Mouse (Mus musculus): ENCODE data around the gene Tomm6. TPM values are rescaled to one million over a fixed set of nuclear protein-coding genes. Genes with fewer than 3 reads are reported as not detected.

Gene Tomm6
- total and polyA plus RNA-seq, 2 experiments from 2014 or later, result 73.9 to 329 TPM

- ATAC-seq (peak; percentile 78), DNase-seq (peak; percentile 82)
- peak within 1 kb of the TSS; percentile 91 for H3K4me2 ChIP-seq (ENCODE audit: low read depth)
- H3K4me1 ChIP-seq (ENCODE audit: insufficient read depth), result 0 out of 2 replicates have a peak, but pooled peaks cover 13% of the 10 kb centered on the region
- H3K9ac ChIP-seq, result peak within 1 kb of the TSS; percentile 78
- H3K27me3 ChIP-seq (ENCODE audit: insufficient read depth, low read length), result no peaks in the 10 kb centered on the region
- 1% methylated on average over 54 of the region's 58 CpGs for WGBS
- H3K9me3 ChIP-seq (ENCODE audit: low read length), result no peaks in the 10 kb centered on the region
- H3K4me3 ChIP-seq (ENCODE audit: low read depth, low read length), result peak within 1 kb of the TSS; percentile 63
- peaks cover 13% of the 10 kb centered on the region; the same call in 1 of the 2 replicates for H3K36me3 ChIP-seq (ENCODE audit: insufficient read depth)
- TF ChIP-seq CTCF (IDR thresholded peaks at IDR 0.05; ENCODE audit: low read depth), result peak; percentile 41; the same call in 1 of the 2 replicates
- peak within 1 kb of the TSS; percentile 90 for H3K27ac ChIP-seq (ENCODE audit: low read depth, low read length)
Measured at GRCm38 (mm10) chr17:47688608-47689575, 706 bp upstream of the Tomm6 start, which contains the start of gene Frs3. Gene Frs3 (plus strand): TSS chr17:47689030.

GRCm38 (mm10) chr17:47687409-47688343 is 510 bp downstream of the Tomm6 start:
- Histone ChIP-seq H3K4me3 (ENCODE audit: low read depth, low read length) (peak overlapping the region; percentile 63), H3K27me3 (ENCODE audit: insufficient read depth, low read length) (no peaks in the 10 kb centered on the region), H3K27ac (ENCODE audit: low read depth, low read length) (peak overlapping the region; percentile 90), H3K9me3 (ENCODE audit: low read length) (no peaks in the 10 kb centered on the region), H3K36me3 (ENCODE audit: insufficient read depth) (peaks cover 22% of the 10 kb centered on the region), H3K4me1 (ENCODE audit: insufficient read depth) (0 out of 2 replicates have a peak, but pooled peaks cover 13% of the 10 kb centered on the region), H3K4me2 (ENCODE audit: low read depth) (peak overlapping the region; percentile 91), H3K9ac (peak overlapping the region; percentile 78)
- no peak for TF ChIP-seq CTCF (IDR thresholded peaks at IDR 0.05; ENCODE audit: low read depth)
- ATAC-seq (peak; percentile 91), DNase-seq (peak; percentile 98)
- 2% methylated on average over 70 of the region's 70 CpGs for WGBS

- Histone ChIP-seq H3K4me2 (ENCODE audit: low read depth) (no peak overlapping the region), H3K27me3 (ENCODE audit: insufficient read depth, low read length) (no peaks in the 10 kb centered on the region), H3K4me3 (ENCODE audit: low read depth, low read length) (no peak overlapping the region), H3K9ac (no peak overlapping the region), H3K27ac (ENCODE audit: low read depth, low read length) (no peak overlapping the region), H3K4me1 (ENCODE audit: insufficient read depth) (0 out of 2 replicates have a peak, but pooled peaks cover 6% of the 10 kb centered on the region), H3K9me3 (ENCODE audit: low read length) (no peaks in the 10 kb centered on the region), H3K36me3 (ENCODE audit: insufficient read depth) (peaks cover 68% of the 10 kb centered on the region)
- no peak for DNase-seq
- 88% methylated on average over 4 of the region's 4 CpGs for WGBS
- TF ChIP-seq CTCF (IDR thresholded peaks at IDR 0.05; ENCODE audit: low read depth), result no peak
- ATAC-seq, result no peak
Measured at GRCm38 (mm10) chr17:47682836-47683235, 5.3 kb downstream of the Tomm6 start.

- Histone ChIP-seq H3K4me3 (ENCODE audit: low read depth, low read length) (no peak overlapping the region), H3K36me3 (ENCODE audit: insufficient read depth) (peaks cover 72% of the 10 kb centered on the region), H3K9ac (no peak overlapping the region), H3K4me1 (ENCODE audit: insufficient read depth) (no peaks in the 10 kb centered on the region), H3K27ac (ENCODE audit: low read depth, low read length) (no peak overlapping the region), H3K9me3 (ENCODE audit: low read length) (no peaks in the 10 kb centered on the region), H3K4me2 (ENCODE audit: low read depth) (no peak overlapping the region), H3K27me3 (ENCODE audit: insufficient read depth, low read length) (no peaks in the 10 kb centered on the region)
- DNase-seq (no peak), ATAC-seq (no peak)
- WGBS, result 88% methylated on average over 5 of the region's 5 CpGs
- no peak for TF ChIP-seq CTCF (IDR thresholded peaks at IDR 0.05; ENCODE audit: low read depth)
Measured at GRCm38 (mm10) chr17:47678702-47679101, 9.5 kb downstream of the Tomm6 start.

GRCm38 (mm10) chr17:47678238-47678637 is 9.9 kb downstream of the Tomm6 start:
- Histone ChIP-seq H3K27me3 (ENCODE audit: insufficient read depth, low read length) (no peaks in the 10 kb centered on the region), H3K36me3 (ENCODE audit: insufficient read depth) (peaks cover 68% of the 10 kb centered on the region), H3K9me3 (ENCODE audit: low read length) (no peaks in the 10 kb centered on the region), H3K9ac (no peak overlapping the region), H3K27ac (ENCODE audit: low read depth, low read length) (no peak overlapping the region), H3K4me2 (ENCODE audit: low read depth) (no peak overlapping the region), H3K4me1 (ENCODE audit: insufficient read depth) (no peaks in the 10 kb centered on the region), H3K4me3 (ENCODE audit: low read depth, low read length) (no peak overlapping the region)
- WGBS, result 96% methylated on average over 5 of the region's 5 CpGs
- no peak for TF ChIP-seq CTCF (IDR thresholded peaks at IDR 0.05; ENCODE audit: low read depth)
- DNase-seq, result no peak
- ATAC-seq, result no peak

GRCm38 (mm10) chr17:47676581-47676980 is 11.6 kb downstream of the Tomm6 start:
- WGBS, result 14% methylated on average over 9 of the region's 9 CpGs
- H3K4me1 ChIP-seq (ENCODE audit: insufficient read depth), result no peaks in the 10 kb centered on the region
- ATAC-seq, result peak; percentile 55; the same call in 1 of the 2 replicates
- 0 out of 2 replicates have a peak overlapping the region, but pooled peaks have one; percentile 5 for H3K27ac ChIP-seq (ENCODE audit: low read depth, low read length)
- no peaks in the 10 kb centered on the region for H3K9me3 ChIP-seq (ENCODE audit: low read length)
- H3K4me2 ChIP-seq (ENCODE audit: low read depth), result no peak overlapping the region
- no peaks in the 10 kb centered on the region for H3K27me3 ChIP-seq (ENCODE audit: insufficient read depth, low read length)
- peaks cover 52% of the 10 kb centered on the region for H3K36me3 ChIP-seq (ENCODE audit: insufficient read depth)
- no peak overlapping the region for H3K4me3 ChIP-seq (ENCODE audit: low read depth, low read length)
- peak; percentile 91 for DNase-seq
- peak; percentile 92 for TF ChIP-seq CTCF (IDR thresholded peaks at IDR 0.05; ENCODE audit: low read depth)
- no peak overlapping the region for H3K9ac ChIP-seq

Measured in forebrain, postnatal 0 days (tissue).